Mouse (Mus musculus) MEL (cell line): ENCODE data around the gene Tmem200a.

ENCODE experiments used
- CTCF ChIP-seq, 3 experiments: IDR thresholded peaks in 2 of 3; conservative IDR thresholded peaks in 1 of 3; 2 replicates each; pipeline ENCODE4 v1.5.1; 2011 to 2012; ENCODE audit warnings: low read length in 3 of 3, low read depth in 2 of 3, mild to moderate bottlenecking in 2 of 3, improper control_type of control experiment in 1 of 3, inconsistent platforms in 1 of 3, mixed read lengths in 1 of 3, moderate library complexity in 1 of 3; ENCODE audit not compliant: control insufficient read depth in 1 of 3, insufficient read depth in 1 of 3, poor library complexity in 1 of 3, severe bottlenecking in 1 of 3
- ELF1 ChIP-seq: IDR thresholded peaks from 2 replicates; pipeline ENCODE4 v1.6.1; 2014; ENCODE audit warnings: low read depth, mild to moderate bottlenecking, inconsistent platforms, low read length, improper control_type of control experiment, moderate library complexity
- EP300 ChIP-seq, 2 experiments: IDR thresholded peaks; 2 replicates each; pipeline ENCODE4 v1.6.1; 2011; ENCODE audit warnings: improper control_type of control experiment in 2 of 2, low read length in 2 of 2, low read depth in 1 of 2, mild to moderate bottlenecking in 1 of 2
- GABPA ChIP-seq: IDR thresholded peaks from 2 replicates; pipeline ENCODE4 v1.6.1; 2012; ENCODE audit warnings: low read depth, mild to moderate bottlenecking, inconsistent platforms, low read length, improper control_type of control experiment, moderate library complexity
- GATA1 ChIP-seq: IDR thresholded peaks from 2 replicates; pipeline ENCODE4 v1.6.1; 2011; ENCODE audit warnings: low read depth, low read length, improper control_type of control experiment
- MAFK ChIP-seq: IDR thresholded peaks from 2 replicates; pipeline ENCODE4 v1.6.1; 2011; ENCODE audit warnings: low read depth, mild to moderate bottlenecking, low read length, improper control_type of control experiment, borderline replicate concordance
- MAZ ChIP-seq: IDR thresholded peaks from 2 replicates; pipeline ENCODE4 v1.6.1; 2012; ENCODE audit warnings: low read depth, mild to moderate bottlenecking, inconsistent platforms, low read length, improper control_type of control experiment
- POLR2A ChIP-seq, 2 experiments: IDR thresholded peaks; 2 replicates each; pipeline ENCODE4 v1.6.1; 2011 to 2012; ENCODE audit warnings: low read length in 2 of 2, mild to moderate bottlenecking in 2 of 2, control low read depth in 1 of 2, improper control_type of control experiment in 1 of 2, low read depth in 1 of 2, moderate library complexity in 1 of 2; ENCODE audit not compliant: control insufficient read depth in 1 of 2, insufficient read depth in 1 of 2, poor library complexity in 1 of 2
- TBP ChIP-seq: IDR thresholded peaks from 2 replicates; pipeline ENCODE4 v1.8.0; 2011; ENCODE audit warnings: low read depth, low read length, improper control_type of control experiment
- UBTF ChIP-seq: IDR thresholded peaks from 2 replicates; pipeline ENCODE4 v1.6.1; 2012; ENCODE audit warnings: low read depth, mild to moderate bottlenecking, inconsistent platforms, low read length, improper control_type of control experiment, moderate library complexity, borderline replicate concordance; ENCODE audit not compliant: insufficient read depth
- ZC3H11A ChIP-seq: IDR thresholded peaks from 2 replicates; pipeline ENCODE4 v1.6.1; 2012; ENCODE audit warnings: low read depth, mild to moderate bottlenecking, inconsistent platforms, low read length, improper control_type of control experiment

- TF ChIP-seq TBP (no peak), GATA1 (no peak), UBTF (no peak), CTCF (IDR thresholded peaks at IDR 0.05 in 2 of 3, conservative IDR thresholded peaks at IDR 0.05 in 1 of 3; ENCODE audit: control insufficient read depth in 1 of 3, insufficient read depth in 1 of 3, low read depth in 2 of 3, low read length in 3 of 3, poor library complexity in 1 of 3, severe bottlenecking in 1 of 3) (no peak), MAZ (no peak), POLR2A (IDR thresholded peaks at IDR 0.05; ENCODE audit: control insufficient read depth in 1 of 2, insufficient read depth in 1 of 2, low read depth in 1 of 2, low read length in 2 of 2, poor library complexity in 1 of 2) (no peak), EP300 (IDR thresholded peaks at IDR 0.05; ENCODE audit: low read depth in 1 of 2, low read length in 2 of 2) (no peak), ZC3H11A (no peak), GABPA (no peak), ELF1 (no peak), MAFK (no peak)
These were observed 976 bp downstream of the Tmem200a start, which contains the start of gene Gm9767 for GRCm38 (mm10) chr10:26077671-26078481.
